Mouse (Mus musculus): ENCODE measurements around the gene Ccdc54.

The Ccdc54 gene

DNA sequence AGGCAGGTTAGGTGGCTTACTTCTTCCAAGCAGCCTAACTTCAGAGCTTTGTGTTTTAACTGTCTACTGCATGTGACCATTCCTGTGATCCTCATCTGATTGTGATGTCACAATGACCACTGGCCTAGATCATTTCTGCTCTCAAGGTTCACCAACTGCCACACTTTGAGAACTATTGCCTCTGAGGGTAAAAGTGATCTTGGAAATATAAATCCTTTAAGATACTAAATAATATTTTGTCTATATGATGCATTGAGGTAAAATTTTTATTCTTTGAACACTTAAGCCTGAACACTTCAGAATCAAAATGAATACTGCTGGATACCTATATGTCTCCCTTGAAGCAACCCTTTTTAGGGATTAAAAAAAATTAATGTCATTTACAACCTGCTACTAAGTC, at the start of gene Ccdc54:
Gene Ccdc54 (minus strand): TSS at position 101 of the 400 bp plus-strand sequence.
- in situ Hi-C loops (cut with MboI; ENCODE audit: low pct_unique_long_range_greater_than_20kb in 1 of 2, low sequenced_read_pairs in 2 of 2, unreplicated experiment in 1 of 2), result no loop called here

- in situ Hi-C loops (cut with MboI; ENCODE audit: low pct_unique_long_range_greater_than_20kb in 1 of 2, low sequenced_read_pairs in 2 of 2, unreplicated experiment in 1 of 2), result no loop called here
Observed at GRCm38 (mm10) chr16:50632585-50632984, 41.6 kb upstream of the Ccdc54 start.

GRCm38 (mm10) chr16:50615569-50615968, 24.6 kb upstream of the Ccdc54 start:
- in situ Hi-C loops (cut with MboI; ENCODE audit: low pct_unique_long_range_greater_than_20kb in 1 of 2, low sequenced_read_pairs in 2 of 2, unreplicated experiment in 1 of 2), result no loop called here

DNA sequence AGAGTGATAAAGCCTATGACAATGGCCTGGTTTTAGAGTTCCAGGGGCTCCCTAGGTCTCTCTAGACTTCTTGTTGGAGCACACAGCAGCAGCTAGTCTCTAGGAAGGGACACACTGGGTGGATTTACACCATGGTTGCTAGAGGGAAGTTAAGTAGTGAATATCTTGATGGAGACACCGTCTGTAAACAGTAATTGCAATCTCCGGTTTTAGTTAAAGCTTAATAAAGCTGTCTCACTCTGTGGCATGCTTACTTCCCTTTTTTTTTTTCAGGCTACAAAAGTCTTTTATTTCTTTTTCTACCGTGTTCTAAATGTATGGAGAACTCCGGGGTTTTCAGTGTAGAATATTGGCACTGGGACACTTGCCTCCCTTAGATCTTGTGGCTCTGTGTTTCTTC, 22.0 kb upstream of the Ccdc54 start:
- in situ Hi-C loops (cut with MboI; ENCODE audit: low pct_unique_long_range_greater_than_20kb in 1 of 2, low sequenced_read_pairs in 2 of 2, unreplicated experiment in 1 of 2), result no loop called here

DNA sequence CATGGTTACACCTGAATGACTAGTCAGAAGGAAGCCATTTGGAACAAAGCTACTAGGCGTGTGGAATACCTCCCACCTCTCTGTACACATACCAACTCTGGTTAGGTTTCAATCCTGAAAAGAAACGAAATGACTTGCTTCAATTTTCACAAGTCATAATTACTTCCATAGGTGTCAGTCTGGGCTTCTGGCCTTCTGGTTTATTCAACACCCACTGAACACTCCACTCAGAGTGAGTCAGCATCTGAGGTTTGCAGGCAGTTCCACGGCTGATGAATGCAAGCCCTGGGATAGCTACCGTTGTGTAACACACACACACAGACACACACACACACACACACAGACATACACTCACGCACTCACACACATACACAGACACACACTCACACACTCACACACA, 19.6 kb upstream of the Ccdc54 start:
- in situ Hi-C loops (cut with MboI; ENCODE audit: low pct_unique_long_range_greater_than_20kb in 1 of 2, low sequenced_read_pairs in 2 of 2, unreplicated experiment in 1 of 2), result no loop called here

DNA sequence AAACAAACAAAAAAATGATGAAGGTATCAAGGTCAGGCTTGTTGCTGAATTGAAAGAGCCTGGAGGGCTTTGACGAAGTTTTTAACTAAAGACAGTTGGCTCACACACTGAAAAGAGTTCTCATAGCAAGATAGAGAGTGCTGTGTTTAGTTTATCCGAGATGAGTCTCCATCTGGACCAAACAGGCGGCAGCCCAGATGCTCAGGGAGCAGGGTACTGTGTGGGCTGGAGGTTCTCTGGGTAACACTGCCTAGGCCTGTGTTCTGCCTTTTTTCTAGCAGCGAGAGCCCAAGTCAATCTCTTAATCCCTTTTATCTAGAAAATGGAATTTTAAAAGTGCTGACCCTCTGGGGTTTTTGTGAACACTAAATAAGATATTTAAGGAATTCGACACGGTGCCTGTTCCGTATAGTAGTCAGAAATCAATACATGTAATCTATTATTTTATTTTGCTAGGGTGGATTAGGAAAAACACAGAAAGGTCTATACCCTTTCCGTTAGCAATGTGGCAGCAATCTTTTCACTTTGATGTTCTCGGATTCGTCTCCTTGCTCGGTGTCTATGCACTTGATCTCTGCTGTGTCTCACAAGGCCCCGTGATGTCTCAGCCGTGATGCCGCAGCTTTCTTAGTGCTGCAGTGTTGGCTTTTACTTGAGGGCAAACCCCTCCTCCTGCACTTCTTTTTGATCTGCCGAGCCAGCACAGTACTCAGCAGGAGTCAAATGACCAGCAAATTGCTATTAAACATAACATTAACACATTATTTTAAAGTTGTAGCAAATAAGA, 17.0 kb upstream of the Ccdc54 start:
- in situ Hi-C loops (cut with MboI; ENCODE audit: low pct_unique_long_range_greater_than_20kb in 1 of 2, low sequenced_read_pairs in 2 of 2, unreplicated experiment in 1 of 2), result no loop called here

DNA sequence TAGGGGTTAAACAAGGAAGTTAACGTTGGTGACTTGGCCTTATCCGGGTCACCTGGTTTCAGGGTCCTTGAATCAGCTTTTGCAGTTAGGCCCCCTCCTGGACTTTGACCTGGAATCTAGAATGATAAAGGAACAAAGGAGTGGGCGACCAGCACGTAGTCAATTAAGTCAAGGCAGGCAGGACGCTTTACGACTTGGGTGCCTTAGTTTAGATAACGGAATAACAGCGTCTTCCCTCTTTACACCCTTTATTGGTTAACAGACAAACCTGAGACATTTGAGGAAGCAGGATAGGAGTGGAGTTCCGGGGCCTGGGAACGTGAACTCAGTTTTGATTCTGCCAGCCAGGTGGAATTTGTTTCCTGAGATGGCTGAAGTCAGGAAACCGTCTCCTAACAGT, 13.9 kb upstream of the Ccdc54 start:
- in situ Hi-C loops (cut with MboI; ENCODE audit: low pct_unique_long_range_greater_than_20kb in 1 of 2, low sequenced_read_pairs in 2 of 2, unreplicated experiment in 1 of 2), result no loop called here

- in situ Hi-C loops (cut with MboI; ENCODE audit: low pct_unique_long_range_greater_than_20kb in 1 of 2, low sequenced_read_pairs in 2 of 2, unreplicated experiment in 1 of 2), result no loop called here
Observed at GRCm38 (mm10) chr16:50601947-50602346, 11.0 kb upstream of the Ccdc54 start.

- in situ Hi-C loops (cut with MboI; ENCODE audit: low pct_unique_long_range_greater_than_20kb in 1 of 2, low sequenced_read_pairs in 2 of 2, unreplicated experiment in 1 of 2), result no loop called here
Observed at GRCm38 (mm10) chr16:50600665-50601064, 9.7 kb upstream of the Ccdc54 start.

- in situ Hi-C loops (cut with MboI; ENCODE audit: low pct_unique_long_range_greater_than_20kb in 1 of 2, low sequenced_read_pairs in 2 of 2, unreplicated experiment in 1 of 2), result no loop called here
Observed at GRCm38 (mm10) chr16:50596679-50597078, 5.7 kb upstream of the Ccdc54 start.

- in situ Hi-C loops (cut with MboI; ENCODE audit: low pct_unique_long_range_greater_than_20kb in 1 of 2, low sequenced_read_pairs in 2 of 2, unreplicated experiment in 1 of 2), result no loop called here
Observed at GRCm38 (mm10) chr16:50596171-50596570, 5.2 kb upstream of the Ccdc54 start.

DNA sequence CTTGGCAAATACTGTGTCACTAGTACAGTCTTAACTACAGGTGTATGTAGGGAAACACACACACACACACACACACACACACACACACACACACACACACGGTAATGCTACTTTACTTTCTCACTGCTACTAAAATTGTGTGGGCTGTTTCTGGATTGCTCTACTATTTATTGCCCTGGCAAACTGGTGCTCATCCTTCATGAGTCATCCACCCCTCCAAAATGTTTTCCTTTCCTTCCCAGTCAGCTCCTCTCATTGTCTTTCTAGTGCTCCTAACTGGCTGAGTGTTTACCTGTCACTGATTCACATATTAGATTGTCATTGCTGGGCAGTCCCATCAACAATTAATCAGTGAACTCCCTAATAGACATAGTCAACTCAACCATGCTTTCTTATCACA, 3.9 kb upstream of the Ccdc54 start:
- in situ Hi-C loops (cut with MboI; ENCODE audit: low pct_unique_long_range_greater_than_20kb in 1 of 2, low sequenced_read_pairs in 2 of 2, unreplicated experiment in 1 of 2), result no loop called here

- in situ Hi-C loops (cut with MboI; ENCODE audit: low pct_unique_long_range_greater_than_20kb in 1 of 2, low sequenced_read_pairs in 2 of 2, unreplicated experiment in 1 of 2), result no loop called here
Observed at GRCm38 (mm10) chr16:50593361-50593760, 2.4 kb upstream of the Ccdc54 start.

DNA sequence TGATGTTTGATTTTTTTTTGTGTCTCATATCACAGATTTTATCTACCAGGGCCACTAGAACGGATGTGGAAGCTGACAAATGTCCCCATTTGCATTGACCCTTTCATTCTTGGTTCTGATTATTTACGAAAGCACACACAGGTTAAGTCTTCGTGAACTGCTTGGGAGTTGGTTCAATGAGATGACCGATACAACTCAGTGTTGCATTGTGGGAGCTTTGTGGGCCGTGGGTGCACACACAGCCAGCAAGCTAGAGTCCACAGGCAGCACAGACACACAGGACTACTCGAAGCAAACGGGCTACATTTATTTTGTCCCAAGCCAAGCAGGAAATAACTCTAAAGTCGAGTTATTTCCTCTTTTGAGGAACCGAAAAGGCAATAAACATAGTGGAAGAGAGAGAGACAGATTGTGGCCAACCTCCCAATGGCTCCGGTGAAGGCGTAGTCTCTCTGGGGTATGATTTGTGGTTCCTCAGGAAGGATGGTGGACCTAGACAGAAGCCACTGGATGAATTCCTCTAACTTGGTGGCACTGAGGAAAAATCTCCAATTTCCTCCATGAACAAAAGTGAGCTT, 1.3 kb downstream of the Ccdc54 start:
- in situ Hi-C loops (cut with MboI; ENCODE audit: low pct_unique_long_range_greater_than_20kb in 1 of 2, low sequenced_read_pairs in 2 of 2, unreplicated experiment in 1 of 2), result no loop called here

GRCm38 (mm10) chr16:50588191-50588590, 2.8 kb downstream of the Ccdc54 start:
- in situ Hi-C loops (cut with MboI; ENCODE audit: low pct_unique_long_range_greater_than_20kb in 1 of 2, low sequenced_read_pairs in 2 of 2, unreplicated experiment in 1 of 2), result no loop called here

DNA sequence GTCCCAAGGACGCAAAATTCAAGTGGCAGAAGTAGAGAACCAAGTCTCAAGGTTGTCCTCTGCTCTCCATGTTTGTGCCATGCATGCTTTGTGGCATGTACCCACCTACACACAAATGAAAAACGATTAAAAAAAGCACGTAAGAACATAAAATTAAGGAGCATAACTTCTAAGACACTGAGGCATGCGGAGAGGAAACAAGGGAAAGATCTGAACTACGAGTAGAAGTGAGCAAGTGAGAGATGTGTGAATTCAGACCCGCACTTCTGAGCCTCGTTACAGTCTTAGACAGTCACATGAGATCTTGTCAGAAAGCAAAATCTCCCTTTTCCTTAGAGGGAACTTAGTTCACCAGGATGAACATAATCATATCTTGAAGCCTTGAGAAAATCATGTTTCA, 3.8 kb downstream of the Ccdc54 start:
- in situ Hi-C loops (cut with MboI; ENCODE audit: low pct_unique_long_range_greater_than_20kb in 1 of 2, low sequenced_read_pairs in 2 of 2, unreplicated experiment in 1 of 2), result no loop called here

- in situ Hi-C loops (cut with MboI; ENCODE audit: low pct_unique_long_range_greater_than_20kb in 1 of 2, low sequenced_read_pairs in 2 of 2, unreplicated experiment in 1 of 2), result no loop called here
Observed at GRCm38 (mm10) chr16:50578361-50578760, 12.6 kb downstream of the Ccdc54 start.

- in situ Hi-C loops (cut with MboI; ENCODE audit: low pct_unique_long_range_greater_than_20kb in 1 of 2, low sequenced_read_pairs in 2 of 2, unreplicated experiment in 1 of 2), result no loop called here
Observed at GRCm38 (mm10) chr16:50572557-50572956, 18.4 kb downstream of the Ccdc54 start.

- in situ Hi-C loops (cut with MboI; ENCODE audit: low pct_unique_long_range_greater_than_20kb in 1 of 2, low sequenced_read_pairs in 2 of 2, unreplicated experiment in 1 of 2), result no loop called here
Observed at GRCm38 (mm10) chr16:50559163-50559771, 31.7 kb downstream of the Ccdc54 start.

DNA sequence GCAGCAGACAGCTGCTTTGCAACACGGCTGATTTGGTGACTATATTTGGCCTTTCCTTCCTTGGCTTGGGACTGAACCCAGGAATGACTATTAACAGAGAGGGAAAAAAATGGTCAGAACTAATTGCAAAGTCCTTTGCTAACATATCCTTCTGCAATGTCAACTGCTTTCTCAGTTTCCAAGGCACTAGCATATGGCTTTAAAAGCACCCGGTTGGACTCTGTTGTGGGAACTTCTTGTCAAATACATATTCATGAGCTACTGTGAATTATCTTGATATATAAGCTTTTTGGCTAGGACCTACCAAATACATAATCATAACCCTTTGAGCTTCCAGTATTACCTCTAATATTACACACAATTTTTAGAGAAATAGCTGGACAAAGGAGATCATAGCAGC, 37.1 kb downstream of the Ccdc54 start:
- in situ Hi-C loops (cut with MboI; ENCODE audit: low pct_unique_long_range_greater_than_20kb in 1 of 2, low sequenced_read_pairs in 2 of 2, unreplicated experiment in 1 of 2), result no loop called here
